Mouse (Mus musculus) adrenal gland, postnatal 4 days (tissue): ENCODE data around the gene C2cd2l. TPM values are rescaled to one million over a fixed set of nuclear protein-coding genes. Genes with fewer than 3 reads are reported as not detected.
"Not testable (repeated sequence)": the region's sequence is repeated elsewhere in the genome, so short reads cannot be mapped to it uniquely, and the experiment has no call there.

Source experiments
- DNase-seq, 2 experiments: peaks; one replicate each; pipeline ENCODE4 v3.0.0; 2021 to 2022; ENCODE audit warnings: low spot score in 2 of 2, mixed read lengths in 2 of 2
- long read RNA-seq, 2 experiments: library from polyadenylated mRNA; stranded (forward); transcript quantifications; one replicate each; pipeline ENCODE4 v2.0.0; 2021
- total RNA-seq, 2 experiments: library from RNA; stranded (reverse); gene quantifications; 2 replicates each; pipeline ENCODE4 v1.2.3; 2021

Gene C2cd2l
- 10 to 100 TPM; 28.9 to 31.8 TPM for total RNA-seq
- long read RNA-seq, experiment 1, full-length matches to known transcripts, result 8 of 14 reads
- long read RNA-seq, experiment 1, partial matches to known transcripts, result 4 of 14 reads
- long read RNA-seq, experiment 1, other reads (novel, unspliced or antisense), result 2 of 14 reads
- long read RNA-seq, experiment 2, full-length matches to known transcripts, result 7 of 20 reads
- long read RNA-seq, experiment 2, partial matches to known transcripts, result 6 of 20 reads
- long read RNA-seq, experiment 2, other reads (novel, unspliced or antisense), result 7 of 20 reads

DNA sequence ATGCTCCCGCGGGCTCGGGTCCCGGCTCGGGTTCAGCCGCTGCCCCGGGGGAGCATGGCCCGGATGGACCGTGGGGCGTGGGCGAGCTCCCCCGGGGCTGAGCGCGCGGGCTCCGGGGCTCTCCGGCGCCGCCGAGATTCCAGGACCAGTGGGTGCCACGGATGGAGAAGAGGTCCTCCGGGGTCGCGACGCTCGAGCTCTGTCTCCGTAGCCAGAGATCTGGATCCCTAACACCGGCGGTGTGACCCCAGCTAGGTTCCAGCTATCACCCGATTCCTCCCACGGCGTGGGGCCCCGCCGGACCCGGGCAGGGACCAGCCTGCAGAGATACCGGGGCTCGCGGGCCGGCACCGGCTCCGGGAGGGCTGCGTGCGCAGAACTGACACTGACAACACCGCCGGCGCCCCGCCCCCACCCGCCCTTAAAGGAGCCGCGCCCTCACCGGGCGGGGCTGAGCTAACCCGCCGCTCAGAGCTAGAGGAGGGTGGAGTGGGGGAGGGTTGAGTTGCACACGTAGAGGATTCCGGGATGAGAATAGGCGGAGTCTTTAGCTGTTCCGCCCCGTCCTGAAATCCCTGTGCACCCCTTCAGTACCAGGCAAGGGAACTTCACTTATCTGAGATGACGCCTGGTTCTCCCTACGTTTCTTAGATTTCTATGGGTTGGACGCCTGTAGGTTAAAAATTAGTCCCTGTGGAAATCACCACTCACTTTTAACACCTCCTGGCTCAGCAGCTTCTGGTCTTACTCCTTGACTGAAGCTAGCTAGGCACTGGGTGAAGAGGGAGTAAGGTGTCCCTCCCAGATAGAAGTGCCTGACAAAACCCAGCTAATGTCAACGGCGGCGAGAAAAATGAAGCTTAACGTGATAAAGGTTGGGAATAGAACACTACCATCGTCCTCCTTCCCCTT, at the start of gene C2cd2l:
Gene C2cd2l (minus strand): TSS at position 399 of the 912 bp plus-strand sequence.
- DNase-seq, result peak; percentile 59 to 75

DNA sequence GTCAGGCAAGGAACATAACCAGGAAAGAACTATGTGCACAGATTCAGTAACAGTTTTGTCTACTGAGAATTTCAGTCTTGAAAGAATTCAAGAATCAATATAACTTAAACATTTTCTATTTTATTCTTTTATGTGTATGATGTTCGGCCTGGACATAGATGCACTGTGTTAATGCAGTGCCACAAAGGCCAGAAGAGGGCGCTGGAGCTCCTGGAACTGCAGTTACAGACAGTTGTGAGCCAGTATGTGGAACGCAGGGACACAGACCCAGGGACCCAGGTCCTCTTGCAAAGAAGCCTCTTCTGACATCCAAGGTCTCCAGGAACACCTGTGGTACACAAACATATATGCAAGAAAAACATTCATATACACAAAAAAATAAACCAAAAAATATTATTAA, 44.4 kb upstream of the C2cd2l start:
- DNase-seq, result no peak

DNA sequence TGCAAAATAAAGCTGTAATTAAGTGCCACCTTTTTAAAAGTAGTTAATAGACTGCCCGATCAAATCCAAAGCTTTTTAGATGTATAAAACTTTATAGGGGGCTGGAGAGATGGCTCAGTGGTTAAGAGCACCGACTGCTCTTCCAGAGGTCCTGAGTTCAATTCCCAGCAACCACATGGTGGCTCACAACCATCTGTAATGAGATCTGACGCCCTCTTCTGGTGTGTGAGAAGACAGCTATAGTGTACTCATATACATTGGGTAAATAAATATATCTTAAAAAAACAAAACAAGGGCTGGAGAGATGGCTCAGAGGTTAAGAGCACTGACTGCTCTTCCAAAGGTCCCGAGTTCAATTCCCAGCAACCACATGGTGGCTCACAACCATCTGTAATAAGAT, 41.8 kb upstream of the C2cd2l start:
- DNase-seq, result not testable (repeated sequence)

DNA sequence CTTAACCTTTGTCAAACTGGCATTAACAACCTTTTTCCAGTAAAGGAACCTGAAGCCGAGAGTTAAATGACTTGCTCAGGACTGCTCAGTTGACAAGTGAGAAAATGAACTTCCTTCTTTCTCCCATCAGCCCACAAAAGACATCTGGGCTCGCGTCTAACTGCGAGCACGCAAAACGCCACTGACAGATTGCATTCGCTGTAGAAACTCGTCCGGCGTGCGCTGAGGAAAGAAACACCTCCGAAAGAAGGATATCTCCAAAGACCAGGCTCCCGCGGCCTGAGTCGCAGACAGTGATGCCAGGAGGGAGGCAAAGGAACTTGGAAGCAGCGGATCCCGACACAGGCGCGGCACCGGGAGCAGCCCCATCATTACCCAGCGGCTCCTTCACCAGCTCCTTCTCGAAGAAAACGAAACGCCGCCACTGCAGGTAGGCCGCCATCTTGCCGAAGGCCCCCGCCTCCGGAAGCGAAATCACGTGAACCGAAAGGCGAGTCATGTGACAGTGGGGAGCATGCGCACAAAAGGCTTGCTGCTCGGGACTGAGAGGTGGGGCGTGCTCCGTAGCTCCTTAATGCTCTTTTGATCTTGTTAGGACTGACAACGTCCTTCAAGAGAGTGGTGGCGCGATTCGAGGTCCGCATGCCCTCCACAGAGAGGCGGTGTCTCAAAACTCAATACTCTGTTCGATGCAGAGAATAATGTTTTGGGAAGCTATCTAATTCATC, 41.3 kb upstream of the C2cd2l start, which contains the start of gene Vps11:
Gene Vps11 (minus strand): TSS at position 481 of the 728 bp plus-strand sequence.
- peak; percentile 90 to 93 for DNase-seq

DNA sequence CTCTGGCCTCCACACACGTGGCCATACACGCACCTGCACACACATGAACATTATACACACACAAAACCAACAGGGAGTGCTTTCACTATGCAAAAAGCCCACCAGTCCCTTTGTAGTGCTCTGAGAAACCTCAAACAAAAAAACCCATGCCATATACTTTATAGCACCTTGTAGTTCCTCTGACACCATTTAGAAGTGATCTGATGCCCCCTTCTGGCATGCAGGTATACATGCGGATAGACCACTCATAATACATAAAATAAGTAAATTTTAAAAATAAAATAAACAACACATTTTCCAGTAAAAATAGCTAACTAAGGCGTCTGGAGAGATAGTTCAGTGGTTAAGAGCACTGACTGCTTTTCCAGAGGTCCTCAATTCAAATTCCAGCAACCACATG, 37.1 kb upstream of the C2cd2l start:
- no peak for DNase-seq

DNA sequence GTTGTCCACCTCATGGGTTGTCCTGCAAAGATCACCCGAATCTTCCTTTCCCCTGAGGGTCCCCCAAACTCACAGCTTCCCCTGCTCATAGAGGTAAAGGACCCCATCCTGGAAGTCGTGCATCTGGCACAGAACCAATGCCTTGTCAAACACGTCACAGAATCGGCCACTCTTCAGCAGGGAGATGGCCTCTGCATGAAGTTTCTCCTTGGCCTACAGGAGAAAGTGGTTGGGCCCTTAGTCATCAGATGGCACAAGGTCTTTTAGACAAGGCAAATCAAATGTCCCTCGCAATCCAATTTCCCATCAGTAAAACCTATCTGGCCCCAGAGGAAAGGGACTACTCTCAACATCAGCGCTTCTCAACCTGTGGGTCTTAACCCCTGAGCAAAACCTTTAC, 33.1 kb upstream of the C2cd2l start:
- no peak for DNase-seq

DNA sequence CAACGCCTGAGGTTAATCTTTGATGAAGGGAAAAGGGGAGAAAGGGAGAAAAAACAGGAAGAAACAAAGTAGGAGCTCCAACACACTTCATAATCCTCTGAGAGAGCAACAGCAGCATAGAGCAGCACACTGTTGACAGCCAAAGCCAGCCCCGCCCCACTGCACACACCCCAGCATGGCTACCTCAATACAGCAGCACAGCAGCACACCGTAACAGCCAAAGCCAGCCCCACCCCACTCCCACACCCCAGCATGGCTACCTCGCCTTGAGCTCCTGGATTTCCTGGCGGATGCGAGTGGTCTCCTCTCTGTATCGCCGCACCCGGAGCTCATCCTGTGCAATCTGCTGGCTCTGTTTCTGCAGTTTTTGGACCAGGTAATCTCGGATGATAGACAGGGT, 32.3 kb upstream of the C2cd2l start:
- DNase-seq, result no peak

DNA sequence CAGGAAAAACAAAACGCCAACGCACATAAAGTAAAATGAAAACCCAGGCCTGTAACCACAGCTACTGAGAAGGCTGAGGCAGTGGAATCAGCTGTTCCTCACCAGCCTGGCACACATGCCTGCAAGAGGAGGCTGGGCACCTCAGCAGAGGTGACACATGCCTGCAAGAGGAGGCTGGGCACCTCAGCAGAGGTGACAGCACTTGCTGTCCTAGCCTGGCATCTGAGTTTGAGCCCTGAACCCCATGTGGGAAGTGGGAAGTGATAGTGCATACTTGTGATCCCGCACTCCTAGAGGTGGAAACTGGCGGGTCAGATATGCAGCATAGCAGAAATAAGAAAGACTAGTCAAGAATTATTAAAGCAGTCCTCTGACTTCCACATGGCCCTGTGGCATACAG, 31.3 kb upstream of the C2cd2l start:
- DNase-seq, result no peak

DNA sequence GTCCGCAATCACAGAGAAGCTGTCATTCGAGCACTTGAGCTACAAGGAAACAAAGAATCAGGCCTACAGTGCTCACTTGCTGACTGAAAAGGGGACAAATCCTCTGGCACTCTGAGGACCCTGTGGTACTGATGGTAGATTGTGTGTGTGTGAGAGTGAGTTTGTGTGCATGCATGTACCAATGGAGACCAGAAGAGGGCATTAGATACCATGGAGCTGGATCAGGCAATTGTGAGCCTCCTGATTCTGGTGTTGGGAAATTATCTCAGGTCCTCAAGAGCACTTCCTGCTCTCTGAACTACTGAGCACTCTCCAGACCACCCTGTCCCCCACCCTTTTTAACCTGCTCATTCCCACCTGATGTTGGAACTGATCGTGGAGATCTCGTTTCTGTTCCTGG, 28.5 kb upstream of the C2cd2l start:
- no peak for DNase-seq

DNA sequence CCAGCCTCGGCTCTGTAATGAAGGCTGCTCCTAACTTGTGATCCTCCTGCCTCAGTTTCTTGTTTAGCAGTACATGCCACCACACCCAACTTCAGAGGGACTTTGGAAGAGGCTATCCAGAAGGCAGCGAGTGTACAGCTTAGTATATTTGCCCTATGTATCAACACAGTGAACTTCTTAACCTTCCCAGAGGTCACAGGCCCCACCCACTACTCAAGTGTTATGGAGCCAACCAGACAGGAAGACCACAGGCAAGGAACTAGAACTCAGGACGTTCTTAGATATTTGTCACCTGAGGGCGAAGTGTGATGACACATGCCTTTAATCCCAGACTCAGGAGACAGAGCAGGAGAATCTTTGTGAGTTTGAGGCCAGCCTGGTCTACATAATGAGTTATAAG, 27.5 kb upstream of the C2cd2l start:
- no peak for DNase-seq

DNA sequence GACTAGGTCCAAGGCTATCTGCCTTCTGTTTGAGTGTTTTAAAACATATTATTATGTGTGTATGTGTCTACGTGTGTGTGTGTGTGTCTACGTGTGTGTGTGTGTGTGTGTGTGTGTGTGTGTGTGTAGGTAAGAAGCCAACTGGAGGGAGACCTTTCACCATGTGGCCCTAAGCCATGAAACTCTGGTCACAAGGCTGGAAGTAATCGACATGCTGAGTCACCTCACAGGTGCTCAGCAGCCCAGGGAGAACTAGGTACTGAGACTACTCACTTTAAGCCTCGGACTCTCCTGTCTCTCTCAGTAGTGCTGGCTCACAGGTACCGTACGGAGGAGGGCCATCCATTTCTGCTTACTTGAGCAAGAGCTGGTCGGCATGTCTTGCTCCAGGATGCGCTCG, 27.1 kb upstream of the C2cd2l start:
- no peak for DNase-seq

DNA sequence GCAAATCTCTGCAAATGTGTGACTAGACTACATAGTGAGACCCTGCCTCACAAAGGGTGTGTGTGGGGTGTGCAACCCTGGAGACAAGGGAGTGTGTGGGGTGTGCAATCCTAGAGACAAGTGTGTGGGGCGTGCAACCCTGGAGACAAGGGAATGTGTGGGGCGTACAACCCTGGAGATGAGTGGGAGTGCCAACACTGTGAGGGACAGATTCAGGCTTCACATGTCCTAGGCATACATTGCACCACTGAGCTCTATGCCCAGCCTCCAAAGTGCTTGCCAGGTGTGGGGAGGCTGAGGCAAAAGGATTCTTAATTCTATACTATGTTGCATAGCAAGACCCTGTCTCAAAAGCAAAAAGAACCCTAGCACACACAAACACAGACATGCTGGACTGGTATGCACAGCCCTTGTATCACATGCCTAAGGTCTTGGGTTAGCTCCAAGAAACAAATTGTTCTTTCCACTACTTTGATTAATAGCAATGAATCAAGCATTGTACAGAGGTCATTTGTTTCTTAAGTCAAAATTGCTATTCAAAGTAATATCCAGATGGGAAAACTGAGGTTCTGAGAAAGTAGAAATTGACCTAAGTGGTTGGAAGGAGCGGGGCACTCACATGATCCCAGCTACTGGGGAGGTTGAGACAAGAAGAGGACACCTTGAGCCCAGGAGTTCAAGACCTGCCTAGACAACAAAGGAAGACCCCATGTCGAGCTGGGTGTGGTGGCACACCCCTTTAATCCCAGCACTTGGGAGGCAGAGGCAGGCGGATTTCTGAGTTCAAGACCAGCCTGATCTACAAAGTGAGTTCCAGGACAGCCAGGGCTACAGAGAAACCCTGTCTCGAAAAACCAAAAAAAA, 25.7 kb upstream of the C2cd2l start:
- DNase-seq, result no peak

DNA sequence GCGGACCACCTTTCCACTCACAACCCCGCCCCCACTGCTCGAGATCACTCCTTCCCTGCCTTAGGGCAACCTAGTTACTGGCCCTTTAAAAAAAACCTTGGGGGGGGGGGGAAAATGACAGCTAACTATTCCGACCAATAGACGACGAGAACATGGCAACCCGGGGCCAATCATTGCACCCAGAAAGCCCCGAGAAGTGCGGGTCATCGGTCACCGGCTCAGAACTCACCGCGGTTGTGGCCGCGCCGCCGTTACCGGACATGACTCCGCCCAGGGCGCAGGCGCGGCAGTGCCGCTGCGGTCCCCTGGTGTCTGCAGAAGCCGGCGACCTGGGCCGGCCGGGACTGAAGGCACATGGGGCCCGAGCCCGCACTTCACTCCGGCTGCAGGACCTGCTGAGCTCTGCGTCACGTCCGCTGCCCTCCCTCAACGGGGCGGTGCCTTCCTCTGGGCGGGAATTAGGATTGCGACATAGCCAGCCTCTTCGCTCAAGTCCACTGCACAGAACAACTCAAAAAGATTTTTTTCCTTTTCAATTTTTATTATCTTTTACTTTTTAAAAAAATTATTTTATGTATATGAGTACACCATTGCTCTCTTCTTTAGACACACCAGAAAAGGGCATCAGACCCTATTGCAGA, 23.8 kb upstream of the C2cd2l start, which contains the start of gene Hmbs:
Gene Hmbs (minus strand): TSS at position 448 of the 641 bp plus-strand sequence.
- peak; percentile 71 to 86 for DNase-seq

DNA sequence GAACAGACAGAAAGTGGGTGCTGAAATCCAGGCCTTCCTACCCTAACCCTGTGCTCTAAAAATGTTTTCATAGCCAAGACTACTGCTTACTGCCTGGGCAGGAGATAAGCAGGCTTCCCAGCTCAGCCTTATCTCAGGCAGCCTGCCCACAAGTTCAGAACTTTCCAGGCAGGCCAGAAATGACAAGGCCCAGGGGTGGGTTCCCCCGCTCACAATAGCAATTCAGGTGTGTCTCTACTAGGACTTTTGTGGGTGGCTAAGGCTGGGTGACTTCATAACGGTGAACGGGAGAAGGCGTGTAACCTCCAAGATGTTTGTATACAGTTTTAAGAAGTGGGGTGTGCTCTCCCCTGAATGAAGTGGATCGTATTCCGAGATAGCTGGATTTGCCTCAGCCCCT, 23.2 kb upstream of the C2cd2l start:
- no peak for DNase-seq

DNA sequence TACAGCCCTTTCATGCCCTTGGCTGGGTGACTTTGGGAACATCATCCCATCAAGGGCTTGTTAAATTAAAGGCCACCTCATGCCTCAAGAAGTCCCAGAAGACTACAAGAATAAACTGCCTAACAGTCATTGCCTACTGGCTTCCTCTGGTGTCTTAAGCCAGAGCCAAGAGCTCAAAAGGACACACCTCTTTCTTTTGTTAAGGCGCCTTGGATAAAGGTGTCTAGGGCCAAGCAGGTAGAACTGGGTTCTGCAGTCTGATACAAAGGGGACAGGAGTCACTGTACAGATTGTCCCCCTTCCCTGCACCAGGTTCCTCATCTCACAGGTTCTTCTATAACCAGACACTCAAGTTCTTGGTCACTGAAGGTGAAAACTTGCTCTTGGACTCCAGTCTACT, 22.5 kb upstream of the C2cd2l start:
- no peak for DNase-seq

DNA sequence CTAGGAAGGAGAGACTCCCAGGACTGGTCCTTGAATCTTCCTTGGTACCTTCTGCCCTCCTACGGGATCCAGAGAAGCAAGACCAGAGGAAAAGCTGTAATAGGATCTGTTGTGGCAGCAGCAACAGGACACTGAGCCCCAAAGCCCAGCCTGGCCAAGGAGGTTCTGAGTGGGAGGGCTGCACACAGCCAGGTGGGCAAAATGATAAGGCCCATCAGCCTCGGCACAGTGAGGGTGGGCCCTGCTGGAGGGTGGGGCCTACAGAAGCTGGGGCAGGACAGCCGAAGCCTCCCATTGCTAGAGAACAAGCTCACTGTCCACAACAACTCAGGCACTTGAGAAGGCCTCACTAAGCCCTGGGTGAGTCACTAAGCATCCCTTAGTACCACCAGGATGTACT, 22.1 kb upstream of the C2cd2l start:
- DNase-seq, result no peak

DNA sequence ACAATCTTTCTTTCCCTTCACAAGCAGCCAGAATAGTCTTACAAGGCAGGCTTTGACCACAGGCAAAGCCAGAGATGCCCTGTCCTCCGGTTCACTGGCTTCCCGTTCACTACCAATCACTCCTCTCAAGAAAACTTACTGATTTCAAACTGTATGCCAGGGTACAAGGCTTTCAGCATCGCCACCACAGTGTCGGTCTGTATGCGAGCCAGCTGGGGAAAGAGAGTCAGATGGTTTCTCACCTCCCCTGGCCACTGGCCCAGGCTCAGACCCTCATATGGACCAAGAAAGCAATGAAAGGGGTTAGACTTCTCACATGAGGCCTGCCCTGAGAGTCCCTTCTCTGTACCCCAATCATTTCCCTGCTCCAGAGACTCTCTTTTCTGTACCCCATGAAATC, 21.4 kb upstream of the C2cd2l start:
- DNase-seq, result no peak

DNA sequence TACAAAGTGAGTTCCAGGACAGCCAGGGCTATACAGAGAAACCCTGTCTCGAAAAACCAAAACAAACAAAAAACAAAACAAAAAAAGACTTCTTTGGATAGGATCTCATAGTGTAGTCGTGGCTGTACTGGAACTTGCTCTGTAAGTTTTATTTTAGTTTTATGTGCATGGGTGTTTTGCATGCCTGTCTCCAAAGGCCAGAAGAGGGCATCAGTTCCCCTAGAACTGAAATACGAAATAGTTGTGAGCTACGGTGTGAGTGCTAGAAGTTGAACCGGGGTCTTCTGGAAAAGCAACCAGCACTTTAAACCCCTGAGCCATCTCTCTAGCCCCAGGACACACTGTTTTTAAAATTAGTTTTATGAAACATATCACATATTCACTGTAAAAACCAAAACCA, 18.5 kb upstream of the C2cd2l start:
- no peak for DNase-seq

DNA sequence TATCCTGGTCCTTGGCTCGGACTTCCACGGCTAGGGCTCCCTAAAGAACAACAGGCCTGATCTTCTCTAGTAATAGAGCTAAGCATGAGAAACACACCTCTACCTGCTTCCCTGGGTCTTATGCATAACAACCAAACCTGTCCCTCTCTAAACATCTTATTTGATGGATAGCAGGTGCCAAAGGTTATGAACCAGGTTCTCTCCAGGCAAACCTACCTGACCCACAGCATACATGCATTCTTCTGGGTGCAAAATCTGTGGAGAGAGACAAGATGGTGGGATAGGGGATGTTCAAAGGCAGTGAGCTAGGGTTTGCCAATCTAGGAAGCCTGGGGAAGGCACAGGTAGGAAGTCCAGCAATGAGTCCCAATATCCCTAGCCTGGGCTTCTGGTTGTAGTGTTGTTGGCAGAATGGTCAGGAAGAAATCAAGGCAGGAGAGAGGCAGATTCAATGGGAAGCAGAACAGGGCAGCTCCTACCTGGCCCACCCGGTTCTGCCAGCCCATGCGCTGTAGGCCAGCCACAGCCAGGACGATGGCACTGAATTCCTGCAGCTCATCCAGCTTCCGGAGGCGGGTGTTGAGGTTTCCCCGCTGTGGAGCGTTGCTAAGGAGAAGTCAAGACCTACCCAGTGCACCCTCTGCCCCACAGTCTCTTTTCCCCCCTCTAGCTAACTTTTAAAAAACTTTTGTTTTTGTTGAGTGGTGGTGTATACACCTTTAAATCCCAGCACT, 17.5 kb upstream of the C2cd2l start:
- no peak for DNase-seq

DNA sequence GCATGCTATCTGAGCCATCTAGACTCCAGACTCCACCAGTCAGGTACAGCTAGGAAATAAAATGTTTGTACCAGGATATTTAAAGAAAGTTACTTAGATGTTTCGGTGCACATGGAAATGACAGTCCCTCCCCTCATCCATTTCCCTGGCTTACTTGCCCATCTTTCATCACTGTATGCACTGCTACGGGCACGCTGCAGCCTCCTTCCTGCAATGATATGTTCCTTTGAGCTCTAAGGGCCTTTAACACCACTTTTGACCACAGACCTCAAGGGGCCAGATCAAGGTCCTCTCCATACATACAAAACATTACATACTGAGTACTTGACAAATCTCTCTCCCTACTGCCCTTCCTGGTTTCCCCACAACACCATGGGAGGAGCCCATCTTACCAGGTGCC, 16.9 kb upstream of the C2cd2l start:
- no peak for DNase-seq
